Mouse (Mus musculus) hindlimb bud, embryonic 11.5 days (tissue): ENCODE data around the gene Pde7b.

Experiments
- DNase-seq: peaks from one replicate; pipeline ENCODE4 v3.0.0-alpha.2; 2012; ENCODE audit warnings: low read depth, low spot score; ENCODE audit errors: extremely low spot score

Gene Pde7b

GRCm38 (mm10) chr10:20657316-20658081 is 67.4 kb downstream of the Pde7b start:
- DNase-seq: no peak

- DNase-seq: no peak
Measured at GRCm38 (mm10) chr10:20654590-20654989, 70.3 kb downstream of the Pde7b start.

GRCm38 (mm10) chr10:20654187-20654586 is 70.7 kb downstream of the Pde7b start:
- no peak for DNase-seq

GRCm38 (mm10) chr10:20653299-20653698 is 71.6 kb downstream of the Pde7b start:
- DNase-seq: no peak

GRCm38 (mm10) chr10:20636381-20636780 is 88.5 kb downstream of the Pde7b start:
- no peak for DNase-seq

GRCm38 (mm10) chr10:20633085-20633415 is 91.8 kb downstream of the Pde7b start:
- no peak for DNase-seq

- no peak for DNase-seq
Measured at GRCm38 (mm10) chr10:20632256-20633084, 92.4 kb downstream of the Pde7b start.

GRCm38 (mm10) chr10:20630122-20630521 is 94.8 kb downstream of the Pde7b start:
- no peak for DNase-seq

- DNase-seq: no peak
Measured at GRCm38 (mm10) chr10:20625702-20626375, 99.0 kb downstream of the Pde7b start.

GRCm38 (mm10) chr10:20621661-20622454 is 103.0 kb downstream of the Pde7b start:
- DNase-seq: no peak

GRCm38 (mm10) chr10:20606007-20606406 is 118.9 kb downstream of the Pde7b start:
- no peak for DNase-seq

- DNase-seq: no peak
Measured at GRCm38 (mm10) chr10:20595107-20595810, 129.6 kb downstream of the Pde7b start.

GRCm38 (mm10) chr10:20594015-20594414 is 130.9 kb downstream of the Pde7b start:
- DNase-seq: no peak

- DNase-seq: no peak
Measured at GRCm38 (mm10) chr10:20590100-20590499, 134.8 kb downstream of the Pde7b start.

- no peak for DNase-seq
Measured at GRCm38 (mm10) chr10:20585959-20586358, 138.9 kb downstream of the Pde7b start.

GRCm38 (mm10) chr10:20575002-20575401 is 149.9 kb downstream of the Pde7b start:
- no peak for DNase-seq

GRCm38 (mm10) chr10:20574414-20574813 is 150.5 kb downstream of the Pde7b start:
- no peak for DNase-seq

GRCm38 (mm10) chr10:20571521-20571920 is 153.4 kb downstream of the Pde7b start:
- DNase-seq: no peak

- no peak for DNase-seq
Measured at GRCm38 (mm10) chr10:20568630-20569029, 156.2 kb downstream of the Pde7b start.

GRCm38 (mm10) chr10:20567684-20568236 is 157.1 kb downstream of the Pde7b start:
- no peak for DNase-seq
